Mouse (Mus musculus) lung, postnatal 25 days (tissue): ENCODE measurements around the gene Mgat2.

Source experiments
- DNase-seq: peaks from one replicate; pipeline ENCODE4 v3.0.0; 2022; ENCODE audit warnings: low spot score

Mgat2 gene

GRCm38 (mm10) chr12:69179371-69179770 is 4.6 kb upstream of the Mgat2 start:
- no peak for DNase-seq

- DNase-seq, result no peak
Observed at GRCm38 (mm10) chr12:69181800-69182199, 2.2 kb upstream of the Mgat2 start.

- DNase-seq, result peak; percentile 38
Observed at GRCm38 (mm10) chr12:69184342-69185295, 662 bp downstream of the Mgat2 start.

GRCm38 (mm10) chr12:69185371-69185770 is 1.4 kb downstream of the Mgat2 start:
- no peak for DNase-seq

- DNase-seq, result no peak
Observed at GRCm38 (mm10) chr12:69186811-69187471, 3.0 kb downstream of the Mgat2 start.

GRCm38 (mm10) chr12:69190074-69190473 is 6.1 kb downstream of the Mgat2 start:
- DNase-seq, result no peak

- no peak for DNase-seq
Observed at GRCm38 (mm10) chr12:69190522-69190921, 6.6 kb downstream of the Mgat2 start.

GRCm38 (mm10) chr12:69191396-69191795 is 7.4 kb downstream of the Mgat2 start:
- DNase-seq, result no peak

- no peak for DNase-seq
Observed at GRCm38 (mm10) chr12:69192637-69193036, 8.7 kb downstream of the Mgat2 start.

- DNase-seq, result peak; percentile 57
Observed at GRCm38 (mm10) chr12:69196444-69197377, 12.8 kb downstream of the Mgat2 start, which contains the start of gene Gm49383. Gm49383 (minus strand) TSS chr12:69197104.

- peak; percentile 32 for DNase-seq
Observed at GRCm38 (mm10) chr12:69197378-69198163, 13.6 kb downstream of the Mgat2 start.

GRCm38 (mm10) chr12:69198164-69198535 is 14.2 kb downstream of the Mgat2 start, which contains the start of gene Dnaaf2:
Dnaaf2 (minus strand) TSS chr12:69198429.
- DNase-seq, result peak; percentile 62

GRCm38 (mm10) chr12:69198985-69199384 is 15.0 kb downstream of the Mgat2 start:
- DNase-seq, result no peak

GRCm38 (mm10) chr12:69204052-69204833 is 20.3 kb downstream of the Mgat2 start, which contains the start of gene Gm49384:
Gm49384 (minus strand) TSS chr12:69204267.
- DNase-seq, result no peak

- no peak for DNase-seq
Observed at GRCm38 (mm10) chr12:69207396-69207795, 23.4 kb downstream of the Mgat2 start.

GRCm38 (mm10) chr12:69207926-69208325 is 24.0 kb downstream of the Mgat2 start:
- DNase-seq, result no peak

- no peak for DNase-seq
Observed at GRCm38 (mm10) chr12:69208520-69208919, 24.6 kb downstream of the Mgat2 start.

- DNase-seq, result no peak
Observed at GRCm38 (mm10) chr12:69210056-69210979, 26.4 kb downstream of the Mgat2 start.

- no peak for DNase-seq
Observed at GRCm38 (mm10) chr12:69211057-69211456, 27.1 kb downstream of the Mgat2 start.
